Mouse (Mus musculus) neural tube, embryonic 14.5 days (tissue): ENCODE results near the gene Ccl2. TPM values are rescaled to one million over a fixed set of nuclear protein-coding genes. Genes with fewer than 3 reads are reported as not detected.

Source experiments
- ATAC-seq: fragments of 200-750 bp; cut with Nextera tagmentation; 2 replicates; pipeline ENCODE4 v1.8.0; 2017; ENCODE audit warnings: low read depth, mild to moderate bottlenecking, moderate TSS enrichment, moderate library complexity
- H3K27ac ChIP-seq: fragments of 300-500 bp; sonication (generic); 2 replicates; pipeline ENCODE4 v1.5.1; 2014; ENCODE audit warnings: low read depth, mild to moderate bottlenecking, control low read depth, low read length, moderate library complexity, mixed read lengths
- H3K27me3 ChIP-seq: fragments of 300-500 bp; sonication (generic); 2 replicates; pipeline ENCODE4 v1.6.1; 2014; ENCODE audit warnings: low read length; ENCODE audit not compliant: control insufficient read depth, insufficient read depth
- H3K36me3 ChIP-seq: fragments of 300-500 bp; sonication (generic); 2 replicates; pipeline ENCODE4 v1.6.1; 2014; ENCODE audit warnings: low read length, mixed read lengths; ENCODE audit not compliant: control insufficient read depth, insufficient read depth
- H3K4me1 ChIP-seq: fragments of 300-500 bp; sonication (generic); 2 replicates; pipeline ENCODE4 v1.6.1; 2014; ENCODE audit warnings: low read length; ENCODE audit not compliant: control insufficient read depth, insufficient read depth
- H3K4me2 ChIP-seq: fragments of 300-500 bp; sonication (generic); 2 replicates; pipeline ENCODE4 v1.6.1; 2014; ENCODE audit warnings: mild to moderate bottlenecking, low read depth, low read length, control low read depth
- H3K4me3 ChIP-seq: fragments of 300-500 bp; sonication (generic); 2 replicates; pipeline ENCODE4 v1.5.1; 2014; ENCODE audit warnings: low read depth, low read length, control low read depth, mixed read lengths
- H3K9ac ChIP-seq: fragments of 300-500 bp; sonication (generic); replicated peaks from 2 replicates; pipeline ENCODE4 v1.6.1; 2014; ENCODE audit warnings: low read depth, mild to moderate bottlenecking, control low read depth, low read length, mixed read lengths
- H3K9me3 ChIP-seq: fragments of 300-500 bp; sonication (generic); 2 replicates; pipeline ENCODE4 v1.6.1; 2016; ENCODE audit warnings: low read length; ENCODE audit not compliant: control insufficient read depth
- WGBS: fragments of 180-500 bp; shearing (Covaris S2); extraction: QIAGEN DNeasy Blood & Tissue Kit; methylation state at CpG from one replicate; pipeline ENCODE4 v1.1.7; 2014; 5-methylcytosine and 5-hydroxymethylcytosine counted together
- polyA plus RNA-seq: library from polyadenylated mRNA; unstranded; fragments of >200 nt; fragmentation: Nextera tagmentation; extraction: Ambion mirVana; gene quantifications from 2 replicates; pipeline ENCODE4 v1.2.1, GENCODE M21; 2014

Ccl2 gene
- polyA plus RNA-seq, 1 experiment from 2014 or later: 0.52 TPM

DNA sequence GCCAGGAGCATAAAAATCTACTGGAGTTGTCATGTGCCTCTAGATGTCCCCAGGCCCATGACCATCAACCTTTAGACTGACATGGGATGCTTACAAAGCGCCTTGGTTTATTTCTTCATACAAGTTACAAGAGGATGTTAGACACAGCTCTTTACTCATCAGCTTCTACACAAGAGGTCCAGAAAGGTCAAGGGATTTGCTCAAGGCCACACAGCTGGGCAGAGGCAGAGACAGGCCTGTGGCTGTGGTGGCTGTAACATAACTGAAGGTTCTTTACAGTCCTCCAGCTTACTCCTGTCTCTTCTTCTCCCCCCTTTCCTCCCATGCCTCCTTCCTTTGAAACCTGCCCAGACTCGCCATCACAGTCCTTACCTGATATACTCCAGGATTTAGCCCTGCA, 5.2 kb upstream of the Ccl2 start:
- 75% methylated on average over 2 of the region's 2 CpGs for WGBS
- Histone ChIP-seq H3K27me3 (no peaks in the 10 kb centered on the region), H3K9me3 (no peaks in the 10 kb centered on the region), H3K4me3 (no peak overlapping the region), H3K27ac (no peak overlapping the region), H3K36me3 (no peaks in the 10 kb centered on the region), H3K9ac (no peak overlapping the region), H3K4me1 (no peaks in the 10 kb centered on the region), H3K4me2 (no peak overlapping the region)
- no peak for ATAC-seq

DNA sequence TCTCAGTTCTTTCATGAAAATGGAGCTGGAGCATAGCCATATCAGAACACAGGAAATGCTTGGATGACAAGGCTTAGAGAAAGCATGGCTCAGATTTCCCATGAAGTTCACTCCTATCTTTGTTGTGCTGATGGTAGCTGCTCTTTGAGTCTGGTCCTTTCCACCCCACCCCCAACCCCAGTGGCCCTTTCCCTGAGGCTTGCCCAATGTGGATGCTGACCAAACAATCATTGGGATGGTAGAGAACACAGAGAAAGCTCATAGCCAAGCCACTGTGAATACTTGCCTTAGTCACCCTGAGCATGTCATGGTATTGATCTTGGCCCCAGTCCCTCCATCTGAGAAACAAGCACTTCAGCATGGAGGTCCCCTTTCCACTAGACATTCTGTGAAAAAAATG, 3.2 kb upstream of the Ccl2 start:
- Histone ChIP-seq H3K9ac (no peak overlapping the region), H3K4me1 (no peaks in the 10 kb centered on the region), H3K4me3 (no peak overlapping the region), H3K9me3 (no peaks in the 10 kb centered on the region), H3K36me3 (no peaks in the 10 kb centered on the region), H3K27ac (no peak overlapping the region), H3K27me3 (no peaks in the 10 kb centered on the region), H3K4me2 (no peak overlapping the region)
- ATAC-seq: no peak

DNA sequence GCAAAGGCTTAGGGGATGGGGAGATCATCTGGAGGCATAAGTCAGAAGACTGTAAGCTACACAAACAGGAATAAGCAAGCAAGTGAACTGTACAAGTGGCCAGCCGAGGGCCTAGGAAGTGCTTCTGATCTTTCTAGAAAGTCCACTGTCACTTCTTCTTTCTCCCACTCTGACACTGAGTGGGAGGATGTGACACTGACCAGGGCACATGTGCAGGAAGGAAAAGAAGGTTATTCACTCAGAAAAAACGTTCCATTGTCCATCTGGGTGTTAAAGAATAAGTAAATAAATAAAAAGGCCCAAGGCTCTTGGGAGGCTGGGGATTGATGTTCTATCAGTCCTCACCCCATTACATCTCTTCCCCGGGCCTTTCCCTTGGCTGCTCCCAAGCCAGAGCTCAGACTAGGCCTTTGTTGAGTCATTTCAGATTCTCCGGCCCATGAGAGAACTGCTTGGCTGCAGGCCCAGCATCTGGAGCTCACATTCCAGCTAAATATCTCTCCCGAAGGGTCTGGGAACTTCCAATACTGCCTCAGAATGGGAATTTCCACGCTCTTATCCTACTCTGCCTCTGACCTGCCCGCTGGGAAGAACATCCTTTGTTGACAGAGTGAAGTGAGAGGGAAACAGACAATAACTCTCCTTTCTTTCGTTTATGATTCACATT, 2.6 kb upstream of the Ccl2 start:
- 27% methylated on average over 8 of the region's 8 CpGs for WGBS
- Histone ChIP-seq H3K4me2 (no peak overlapping the region), H3K4me1 (no peaks in the 10 kb centered on the region), H3K27me3 (no peaks in the 10 kb centered on the region), H3K9me3 (no peaks in the 10 kb centered on the region), H3K4me3 (no peak overlapping the region), H3K36me3 (no peaks in the 10 kb centered on the region), H3K27ac (no peak overlapping the region), H3K9ac (no peak overlapping the region)
- no peak for ATAC-seq

DNA sequence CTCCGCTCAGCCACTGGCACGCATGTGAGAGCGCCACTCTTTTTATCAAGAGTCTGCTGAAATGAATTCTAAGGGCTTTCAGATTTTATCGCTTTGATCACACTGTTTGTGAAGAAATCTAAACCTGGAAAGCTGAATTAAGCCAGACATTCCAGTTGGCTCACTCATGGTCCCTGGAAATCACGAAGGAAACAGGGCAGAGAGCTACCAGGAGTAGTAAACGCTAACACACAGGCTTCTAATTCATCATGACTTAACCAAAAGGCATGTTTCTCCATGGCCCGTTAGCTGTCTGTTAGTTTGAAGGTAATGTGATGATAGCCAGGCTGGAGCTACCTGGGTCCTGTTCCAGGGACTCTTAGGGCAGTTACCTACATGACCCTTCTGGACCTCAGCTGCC, 925 bp upstream of the Ccl2 start:
- WGBS: 90% methylated on average over 7 of the region's 7 CpGs
- no peak overlapping the region for H3K27ac ChIP-seq
- H3K9ac ChIP-seq: no peak overlapping the region
- no peaks in the 10 kb centered on the region for H3K27me3 ChIP-seq
- H3K4me2 ChIP-seq: no peak overlapping the region
- H3K36me3 ChIP-seq: no peaks in the 10 kb centered on the region
- no peaks in the 10 kb centered on the region for H3K9me3 ChIP-seq
- H3K4me1 ChIP-seq: no peaks in the 10 kb centered on the region; the same call in 1 of the 2 replicates
- H3K4me3 ChIP-seq: no peak overlapping the region
- ATAC-seq: no peak

DNA sequence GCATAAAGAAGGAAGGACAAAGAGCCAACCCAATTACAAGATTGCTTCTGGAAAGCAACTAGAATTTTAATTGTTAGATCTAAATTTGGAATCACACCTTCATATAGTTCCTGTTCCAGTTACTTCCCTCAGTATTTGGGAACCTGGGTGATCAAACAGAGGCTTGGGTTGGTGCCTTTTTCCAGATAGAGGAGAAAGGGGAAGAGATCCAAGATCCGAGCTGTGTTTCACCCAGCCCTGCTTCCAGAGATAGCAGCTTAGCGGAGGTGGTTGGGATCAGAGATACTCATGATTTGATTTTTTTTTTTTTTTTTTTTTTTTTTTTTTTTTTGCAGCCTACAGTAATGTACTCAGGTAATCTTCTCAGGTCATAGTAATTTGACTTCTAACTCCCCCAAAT, 486 bp downstream of the Ccl2 start:
- no peaks in the 10 kb centered on the region for H3K36me3 ChIP-seq
- no peak overlapping the region for H3K4me2 ChIP-seq
- WGBS: 93% methylated on average over 2 of the region's 2 CpGs
- no peak overlapping the region for H3K4me3 ChIP-seq
- H3K9me3 ChIP-seq: no peaks in the 10 kb centered on the region
- ATAC-seq: no peak
- no peaks in the 10 kb centered on the region; the same call in 1 of the 2 replicates for H3K4me1 ChIP-seq
- H3K27me3 ChIP-seq: no peaks in the 10 kb centered on the region
- no peak overlapping the region for H3K9ac ChIP-seq
- no peak overlapping the region for H3K27ac ChIP-seq

DNA sequence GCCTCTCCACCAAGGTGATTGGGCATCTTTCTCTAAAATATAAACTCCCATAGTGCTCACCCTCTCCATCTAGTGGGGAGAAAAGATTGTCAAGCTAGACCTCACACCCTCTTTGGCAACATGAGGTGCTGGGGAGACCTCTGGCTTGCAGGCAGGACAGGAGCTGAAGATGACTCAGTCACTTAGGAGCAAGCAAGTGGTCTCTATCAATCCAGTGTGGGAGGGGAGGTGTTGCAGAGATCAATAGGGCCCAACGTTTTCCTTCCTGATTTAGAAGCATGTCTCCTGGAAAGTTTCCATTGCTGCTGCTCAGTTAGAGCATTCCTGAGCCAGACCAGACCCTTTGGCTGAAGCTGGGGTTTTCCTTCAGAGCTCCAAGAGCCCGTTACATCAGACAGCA, 3.2 kb downstream of the Ccl2 start, which contains the start of gene Gm17268:
Gm17268 (minus strand) TSS at position 28 of the 400 bp plus-strand sequence.
- Histone ChIP-seq H3K9me3 (no peaks in the 10 kb centered on the region), H3K27me3 (no peaks in the 10 kb centered on the region), H3K36me3 (no peaks in the 10 kb centered on the region), H3K4me3 (no peak within 1 kb of the TSS), H3K9ac (no peak within 1 kb of the TSS), H3K4me2 (no peak within 1 kb of the TSS), H3K27ac (no peak within 1 kb of the TSS), H3K4me1 (no peaks in the 10 kb centered on the region; the same call in 1 of the 2 replicates)
- WGBS: 54% methylated on average over 2 of the region's 2 CpGs
- no peak for ATAC-seq

DNA sequence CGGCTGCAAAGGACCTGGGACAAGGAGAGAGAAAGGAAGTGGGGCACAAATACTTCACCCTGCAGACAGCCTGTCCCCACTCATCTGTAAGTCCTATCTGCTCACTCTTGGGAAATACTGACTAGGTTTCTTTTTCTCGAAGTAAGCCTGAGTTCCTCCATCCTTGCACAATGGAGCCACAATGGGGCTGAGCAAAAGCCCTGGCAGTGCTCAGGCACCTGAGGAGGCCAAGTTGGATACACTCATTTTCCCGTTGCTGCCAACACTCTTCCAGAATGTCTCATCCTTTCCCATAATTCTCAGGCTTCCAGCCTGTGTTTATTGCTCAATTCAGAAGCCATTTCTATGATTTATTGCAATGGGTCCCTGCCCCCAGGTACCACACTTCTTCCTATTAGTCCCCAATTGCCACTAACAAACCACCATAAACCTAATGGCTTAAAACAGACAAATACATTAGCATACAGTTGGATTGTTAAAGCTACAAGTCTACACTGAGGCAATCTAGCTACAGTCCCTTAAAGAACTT, 3.8 kb downstream of the Ccl2 start:
- ATAC-seq: no peak
- H3K27me3 ChIP-seq: no peaks in the 10 kb centered on the region
- H3K27ac ChIP-seq: no peak overlapping the region
- H3K4me1 ChIP-seq: no peaks in the 10 kb centered on the region; the same call in 1 of the 2 replicates
- no peaks in the 10 kb centered on the region for H3K36me3 ChIP-seq
- no peak overlapping the region for H3K4me2 ChIP-seq
- no peak overlapping the region for H3K4me3 ChIP-seq
- H3K9ac ChIP-seq: no peak overlapping the region
- 33% methylated on average over 3 of the region's 3 CpGs for WGBS
- no peaks in the 10 kb centered on the region for H3K9me3 ChIP-seq

DNA sequence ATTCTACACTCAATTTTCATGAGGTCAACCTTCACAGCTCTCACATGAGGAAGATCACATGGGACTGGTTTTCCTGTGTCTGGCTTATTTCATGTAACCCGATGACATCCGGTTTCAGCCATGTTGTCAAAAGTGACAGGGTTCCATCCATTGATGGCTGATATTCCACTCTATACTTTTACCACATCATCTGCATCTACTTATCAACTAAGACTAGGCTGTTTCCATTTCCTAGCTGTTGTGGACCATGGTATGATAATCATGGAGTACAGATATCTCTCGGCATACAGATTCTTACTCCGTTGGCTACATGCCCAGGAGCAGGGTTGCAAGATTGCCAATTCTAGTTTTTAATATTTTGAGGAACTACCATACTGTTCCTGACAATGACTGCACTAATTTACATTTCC, 6.3 kb downstream of the Ccl2 start:
- Histone ChIP-seq H3K4me2 (no peak overlapping the region), H3K36me3 (no peaks in the 10 kb centered on the region), H3K4me1 (no peaks in the 10 kb centered on the region; the same call in 1 of the 2 replicates), H3K27me3 (no peaks in the 10 kb centered on the region), H3K9ac (no peak overlapping the region), H3K9me3 (no peaks in the 10 kb centered on the region), H3K4me3 (no peak overlapping the region), H3K27ac (no peak overlapping the region)
- WGBS: 91% methylated on average over 4 of the region's 4 CpGs
- no peak for ATAC-seq

DNA sequence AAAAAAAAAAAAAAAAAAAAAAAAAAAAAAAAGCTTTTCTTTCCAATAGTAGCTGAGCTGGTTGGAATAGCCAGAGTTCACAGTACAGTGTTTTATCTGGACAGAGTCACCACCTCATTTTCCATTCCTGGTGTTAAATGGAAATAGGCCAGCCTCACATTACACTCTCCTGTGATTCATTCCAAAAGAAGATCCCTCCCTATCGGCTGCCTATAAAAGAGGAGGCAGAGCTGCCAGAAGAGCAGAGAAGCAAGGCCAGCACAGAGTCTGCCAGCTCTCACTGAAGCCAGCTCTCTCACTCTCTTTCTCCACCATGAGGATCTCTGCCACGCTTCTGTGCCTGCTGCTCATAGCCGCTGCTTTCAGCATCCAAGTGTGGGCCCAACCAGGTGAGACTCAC, 10.1 kb downstream of the Ccl2 start, which contains the start of gene Ccl7:
Ccl7 (plus strand) TSS at position 242 of the 400 bp plus-strand sequence.
- ATAC-seq: no peak
- H3K27ac ChIP-seq: no peak within 1 kb of the TSS

More for the DNA sequence above, 10.1 kb downstream of the Ccl2 start, which contains the start of gene Ccl7:
- H3K9me3 ChIP-seq: no peaks in the 10 kb centered on the region
- no peaks in the 10 kb centered on the region for H3K27me3 ChIP-seq
- no peak within 1 kb of the TSS for H3K9ac ChIP-seq
- H3K4me1 ChIP-seq: no peaks in the 10 kb centered on the region
- no peak within 1 kb of the TSS for H3K4me3 ChIP-seq
- no peak within 1 kb of the TSS for H3K4me2 ChIP-seq
- no peaks in the 10 kb centered on the region for H3K36me3 ChIP-seq
- 76% methylated on average over 3 of the region's 3 CpGs for WGBS
